Mouse (Mus musculus) heart, postnatal 4 days (tissue): ENCODE measurements around the gene Gm43552. TPM values are rescaled to one million over a fixed set of nuclear protein-coding genes. Genes with fewer than 3 reads are reported as not detected.
A peak's percentile ranks its signal among the peaks of the same experiment; 100 is the strongest.
"Not testable (repeated sequence)": the region's sequence is repeated elsewhere in the genome, so short reads cannot be mapped to it uniquely, and the experiment has no call there.

Source experiments
- DNase-seq: peaks from one replicate; pipeline ENCODE4 v3.0.0; 2021
- total RNA-seq, 2 experiments: library from RNA; stranded (reverse); gene quantifications; 2 replicates each; pipeline ENCODE4 v1.2.3; 2021

Gene Gm43552
- 1 to 10 TPM in 1 of 2 experiments, not detected in 1; 3.5 TPM for total RNA-seq

DNA sequence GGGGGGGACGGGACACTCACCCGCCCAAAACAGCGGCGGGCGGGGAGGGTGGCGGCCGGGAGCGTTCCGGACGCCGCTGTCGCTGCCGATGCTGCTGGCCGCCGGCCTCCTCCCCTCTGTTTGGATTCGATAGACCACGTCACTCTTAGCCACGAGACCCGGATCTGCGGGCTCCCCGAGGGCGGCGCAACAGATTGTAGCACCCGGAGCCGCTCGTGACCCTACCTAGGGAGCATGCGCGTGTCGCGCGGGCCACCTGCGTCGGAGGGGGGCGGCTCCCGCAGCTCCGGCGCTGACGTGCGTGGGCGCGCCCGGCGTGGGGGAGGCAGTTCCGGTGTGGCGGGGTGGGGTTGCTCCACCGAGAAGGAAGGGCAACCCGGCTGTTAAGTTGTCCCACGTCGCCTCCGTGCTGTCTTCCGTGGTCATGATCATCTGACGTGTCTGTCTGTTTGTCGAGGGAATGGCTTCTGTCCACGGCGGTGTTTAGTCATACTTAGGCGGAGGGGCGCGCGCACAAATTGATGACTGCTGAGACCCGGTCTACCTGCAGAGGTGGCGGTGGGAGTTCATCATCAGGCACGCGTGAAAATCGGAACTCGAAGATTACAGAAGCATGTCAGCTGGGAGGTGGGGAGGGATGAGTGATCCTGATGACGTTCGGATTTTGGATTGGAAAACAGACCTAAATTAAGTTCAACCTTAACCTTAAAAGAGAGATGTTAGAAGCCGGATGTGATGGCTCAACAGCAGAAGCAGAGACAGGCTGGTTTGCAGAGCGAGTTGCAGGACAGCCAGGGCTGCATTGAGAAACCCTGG, at the start of gene Gm43552:
TSS of gene Gm43552 (minus strand) at position 118 of the 816 bp plus-strand sequence.
- peak; percentile 95 for DNase-seq

DNA sequence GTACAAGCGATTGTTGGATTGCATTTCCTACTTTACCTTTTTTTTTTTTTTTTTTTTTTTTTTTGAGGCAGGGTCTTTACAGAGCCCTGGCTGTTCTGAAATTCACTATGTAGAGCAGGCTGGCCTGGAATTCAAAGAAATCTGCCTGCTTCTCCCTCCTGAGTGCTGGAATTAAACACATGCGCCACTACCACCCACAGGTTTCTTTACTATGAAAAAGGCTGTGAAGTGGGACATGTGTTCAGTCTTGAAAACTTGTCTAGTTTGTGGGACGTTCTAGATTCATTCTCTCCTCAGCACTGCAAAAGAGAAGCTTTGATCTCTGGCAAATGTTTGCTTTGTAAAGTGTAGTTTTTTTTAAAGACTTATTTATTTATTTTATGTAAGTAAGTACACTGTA, 49.3 kb upstream of the Gm43552 start:
- no peak for DNase-seq

DNA sequence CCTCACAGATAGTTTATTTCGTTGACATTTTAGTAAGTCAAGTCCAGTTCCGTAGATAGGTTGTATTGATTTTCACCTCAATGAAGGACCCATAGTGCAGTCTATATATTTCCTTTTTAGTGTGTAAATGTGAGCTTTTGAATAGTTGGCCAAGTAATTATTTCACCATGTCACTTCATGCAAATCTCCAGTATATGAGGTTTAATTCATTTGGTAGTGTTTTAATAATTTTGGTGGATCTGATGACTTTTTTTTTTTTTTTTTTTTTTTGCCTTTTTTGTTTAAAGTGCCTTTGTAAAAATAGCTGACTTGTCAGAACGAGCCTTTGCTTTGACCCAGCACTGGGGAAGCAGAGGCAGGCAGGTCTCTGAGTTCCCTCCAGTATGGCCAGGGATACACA, 47.2 kb upstream of the Gm43552 start:
- no peak for DNase-seq

DNA sequence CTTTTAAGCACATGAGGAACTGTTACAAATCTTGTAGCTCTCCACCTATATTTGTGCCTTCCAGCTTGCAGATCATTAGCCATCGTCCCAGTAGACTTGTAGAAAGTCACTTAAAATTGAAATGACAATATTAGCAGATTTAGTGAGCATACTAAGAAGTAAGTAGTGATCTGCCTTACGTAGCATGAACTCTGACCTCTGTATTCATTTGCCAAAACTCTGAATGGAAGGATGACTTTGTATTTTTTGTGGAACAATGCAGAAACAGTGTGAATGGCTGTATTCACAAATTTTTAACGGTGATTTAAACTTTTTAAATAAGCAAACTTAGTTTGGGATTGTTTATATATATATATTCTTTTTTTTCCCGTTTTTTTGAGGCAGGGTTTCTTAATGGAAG, 46.2 kb upstream of the Gm43552 start:
- DNase-seq: no peak

DNA sequence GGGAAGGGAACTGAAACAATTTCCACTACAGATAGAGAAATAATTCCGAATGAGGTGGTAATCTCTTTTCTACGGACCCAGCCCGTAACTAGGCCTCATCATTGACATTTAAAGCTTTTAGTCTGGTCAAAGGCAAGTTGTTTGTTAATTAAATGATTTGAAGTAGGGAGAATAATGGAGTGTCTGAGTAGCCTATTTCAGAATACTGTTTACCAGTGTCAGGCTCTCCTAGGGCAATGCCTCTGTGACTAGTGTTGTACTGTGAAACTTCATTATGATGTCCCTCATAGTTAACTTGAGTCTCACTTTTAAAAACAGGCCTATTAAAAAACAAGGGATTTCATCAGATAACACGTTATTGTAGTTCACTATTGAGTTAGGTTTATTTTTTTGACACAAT, 45.5 kb upstream of the Gm43552 start:
- no peak for DNase-seq

DNA sequence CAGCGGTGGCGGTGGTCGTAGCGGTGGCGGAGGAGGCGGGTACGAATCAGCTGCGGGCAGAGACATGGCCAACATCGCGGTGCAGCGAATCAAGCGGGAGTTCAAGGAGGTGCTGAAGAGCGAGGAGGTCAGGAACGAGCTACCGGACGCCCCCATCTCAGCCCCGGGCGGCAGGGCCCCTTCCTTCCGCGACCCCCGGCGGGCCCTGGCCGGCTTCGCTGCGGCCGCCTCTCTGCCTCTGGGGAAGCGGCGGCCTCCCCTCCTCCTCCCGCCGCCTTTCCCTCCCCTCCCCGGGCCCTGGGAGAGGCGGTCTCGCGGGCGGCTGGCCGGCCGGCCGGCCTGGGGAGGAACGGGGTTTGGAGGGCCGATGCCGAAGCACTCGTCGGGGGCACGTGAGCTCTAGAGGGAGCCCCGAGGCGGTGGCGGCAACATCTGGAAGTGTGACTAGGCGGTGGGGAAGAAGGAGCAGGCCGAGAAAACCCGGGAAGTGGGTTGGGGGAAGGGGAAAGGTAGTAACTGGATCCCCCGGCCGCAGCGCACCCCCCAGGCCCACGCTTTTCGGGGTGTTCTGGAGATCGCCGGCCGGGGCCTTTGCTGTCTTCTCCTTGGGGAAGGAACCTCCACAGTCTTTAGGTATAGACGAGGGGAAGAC, 44.9 kb upstream of the Gm43552 start:
- peak; percentile 65 for DNase-seq

DNA sequence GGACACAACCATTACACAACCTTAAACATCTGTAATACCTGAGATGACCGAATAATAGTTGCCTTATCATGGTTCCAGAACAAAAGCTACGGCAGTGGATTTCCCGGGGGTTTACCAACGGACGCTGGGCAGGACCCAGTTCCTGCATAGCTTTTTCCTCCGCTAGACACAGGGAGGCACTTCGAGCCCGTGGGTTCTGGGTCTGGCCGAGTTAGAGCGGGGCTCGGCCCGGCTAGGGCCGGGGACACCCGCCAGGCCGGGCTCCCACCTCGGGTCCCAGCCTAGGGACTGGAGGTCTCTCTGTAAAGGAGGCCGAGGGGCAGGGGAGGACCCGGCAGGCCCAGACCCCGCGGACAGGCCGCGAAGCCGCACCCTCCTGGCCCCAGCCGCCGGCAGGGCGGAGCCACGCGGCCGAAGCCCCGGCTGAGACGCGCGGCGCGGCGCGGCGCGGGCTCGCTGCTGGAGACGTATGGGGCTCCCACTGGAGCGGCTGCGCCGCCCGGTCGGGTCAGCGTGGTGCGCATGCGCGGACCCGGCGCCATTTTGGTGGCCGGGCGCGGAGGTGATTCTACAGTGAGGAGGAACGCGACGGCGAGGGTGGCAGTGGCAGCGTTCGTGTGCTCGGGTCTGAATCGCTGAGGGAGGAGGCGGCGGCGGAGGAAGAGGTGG, 44.3 kb upstream of the Gm43552 start, which contains the start of the genes Smim14 and Ube2k:
TSS of gene Smim14 (minus strand) at position 434 of the 669 bp plus-strand sequence.
TSS of gene Ube2k (plus strand) at position 483 of the 669 bp plus-strand sequence.
- DNase-seq: peak; percentile 96

DNA sequence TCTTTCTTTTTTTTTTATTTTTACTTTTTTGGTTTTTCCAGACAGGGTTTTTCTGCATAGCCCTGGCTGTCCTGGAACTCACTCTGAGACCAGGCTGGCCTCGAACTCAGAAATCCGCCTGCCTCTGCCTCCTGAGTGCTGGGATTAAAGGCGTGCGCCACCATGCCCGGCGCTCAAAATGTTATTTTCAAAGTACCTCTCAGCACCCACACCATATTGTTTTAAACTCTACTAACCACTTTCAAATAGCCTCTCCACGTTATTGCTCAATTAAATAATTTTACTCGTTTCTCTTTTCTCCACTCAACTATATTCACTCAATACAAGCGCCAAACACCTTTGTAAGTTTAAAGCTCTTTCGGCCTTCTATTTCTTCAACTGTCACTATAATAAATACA, 43.4 kb upstream of the Gm43552 start:
- not testable (repeated sequence) for DNase-seq

DNA sequence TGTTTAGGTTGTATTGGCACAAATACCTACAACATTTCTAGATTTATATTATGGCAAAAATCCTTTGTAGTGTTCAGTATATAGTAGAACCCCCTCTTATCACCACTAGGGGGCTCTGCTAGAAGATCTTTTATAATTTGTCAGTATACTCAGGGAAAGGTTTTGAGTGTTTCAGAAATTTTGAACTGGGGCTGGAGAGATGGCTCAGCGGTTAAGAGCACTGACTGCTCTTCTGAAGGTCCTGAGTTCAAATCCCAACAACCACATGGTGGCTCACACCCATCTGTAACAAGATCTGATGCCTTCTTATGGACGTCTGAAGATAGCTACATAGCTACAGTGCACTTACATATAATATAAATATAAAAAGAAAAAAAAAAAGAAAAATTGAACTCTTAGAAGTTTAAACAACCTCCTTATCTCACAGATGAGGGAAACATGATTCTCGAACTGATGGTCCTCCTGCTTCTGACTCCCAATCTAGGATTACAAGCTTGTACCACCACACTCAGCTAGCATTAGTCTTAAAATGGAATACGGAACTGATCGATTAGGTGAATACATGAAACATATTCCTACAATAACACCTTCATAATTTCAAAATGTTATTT, 42.9 kb upstream of the Gm43552 start:
- DNase-seq: no peak

DNA sequence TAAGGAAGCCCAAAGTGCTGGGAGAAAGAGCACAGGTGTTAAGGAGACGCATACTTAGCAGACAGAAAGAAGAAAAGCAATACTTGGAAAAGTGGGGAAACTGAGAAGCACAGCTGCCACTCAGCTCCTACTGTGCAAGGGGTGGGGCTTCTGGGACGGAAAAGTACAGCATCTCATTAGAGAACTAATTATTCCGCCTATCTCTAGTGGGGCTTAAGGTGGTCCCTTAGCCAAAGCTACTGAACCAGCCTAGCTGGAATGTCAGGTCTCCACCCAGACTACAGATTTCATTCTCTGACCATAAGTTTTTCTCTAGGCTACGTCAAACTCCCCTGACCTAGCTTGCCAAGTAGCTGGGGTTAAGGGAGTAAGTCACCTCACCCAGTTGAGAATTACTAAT, 41.9 kb upstream of the Gm43552 start:
- DNase-seq: no peak

DNA sequence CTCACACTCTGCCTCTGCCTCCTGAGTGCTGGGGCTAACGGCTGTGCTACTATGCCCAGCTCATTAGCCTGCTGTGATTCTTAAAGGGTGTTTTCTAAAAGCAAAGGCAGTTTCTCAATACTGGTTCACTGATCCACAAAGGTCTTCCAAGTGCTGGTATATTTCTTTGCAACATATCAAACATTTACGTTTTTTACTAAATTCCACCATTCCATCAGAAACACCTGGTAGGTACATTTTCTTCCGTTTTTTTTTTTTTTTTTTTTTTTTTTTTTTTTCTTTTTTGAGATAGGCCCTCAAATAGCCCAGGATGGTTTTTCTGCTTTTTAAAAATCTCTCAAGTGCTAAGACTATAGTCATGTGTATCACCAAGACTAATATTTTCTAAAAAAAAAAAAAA, 38.6 kb upstream of the Gm43552 start:
- no peak for DNase-seq

DNA sequence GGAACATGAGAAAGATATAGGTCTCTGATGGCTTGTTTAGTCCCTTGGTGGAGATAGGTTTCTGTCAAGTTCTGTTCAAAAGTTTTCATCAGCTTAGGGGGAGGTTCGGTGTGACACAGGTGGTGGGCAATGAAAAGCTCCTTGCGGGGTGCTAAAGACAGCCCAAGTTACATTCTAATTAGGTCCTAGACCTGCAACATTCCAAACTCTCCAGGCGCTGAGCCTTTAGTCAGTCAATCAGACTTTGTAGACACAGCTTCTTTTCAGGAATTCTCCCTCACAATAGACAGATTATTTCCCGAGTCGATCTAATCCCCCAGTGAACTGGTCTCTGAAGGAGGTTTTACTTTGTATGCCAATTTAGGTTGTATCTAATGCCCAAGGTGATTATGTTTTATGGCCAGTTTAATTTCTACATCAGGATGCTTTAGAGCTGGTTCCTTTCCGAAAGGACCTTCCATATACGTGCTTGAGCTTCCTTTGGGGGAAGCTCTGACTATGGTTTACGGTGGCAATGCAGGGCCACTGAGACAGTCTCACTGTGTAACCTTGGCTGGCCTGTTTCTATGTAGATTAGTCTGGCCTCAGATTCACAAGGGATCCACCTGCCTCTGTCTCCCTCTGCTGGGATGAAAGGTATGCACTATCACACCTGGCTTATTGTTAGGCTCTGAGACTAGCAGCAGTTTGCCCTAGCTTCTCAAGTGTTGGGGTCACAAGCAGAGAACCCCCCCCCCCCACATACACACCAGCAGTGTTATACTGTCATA, 33.2 kb upstream of the Gm43552 start:
- peak; percentile 25 for DNase-seq

DNA sequence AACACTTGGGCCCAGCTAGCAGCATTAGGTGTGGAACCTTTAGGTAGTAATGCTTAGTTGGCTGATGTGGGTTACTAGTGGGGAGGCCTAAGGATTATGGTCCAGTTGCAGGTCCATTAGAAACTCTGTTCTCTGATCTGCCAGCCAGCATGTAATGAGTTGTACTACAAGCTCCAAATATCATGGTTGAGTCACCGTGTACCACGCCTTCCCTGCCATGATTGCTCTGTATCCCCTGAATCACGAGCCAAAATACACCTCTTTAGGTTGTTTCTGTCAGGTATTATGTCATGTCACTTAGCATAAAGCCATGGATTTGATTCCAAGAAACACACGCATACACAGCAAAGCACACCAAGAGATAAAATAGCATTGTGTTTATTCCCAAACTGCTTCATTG, 32.2 kb upstream of the Gm43552 start:
- no peak for DNase-seq

DNA sequence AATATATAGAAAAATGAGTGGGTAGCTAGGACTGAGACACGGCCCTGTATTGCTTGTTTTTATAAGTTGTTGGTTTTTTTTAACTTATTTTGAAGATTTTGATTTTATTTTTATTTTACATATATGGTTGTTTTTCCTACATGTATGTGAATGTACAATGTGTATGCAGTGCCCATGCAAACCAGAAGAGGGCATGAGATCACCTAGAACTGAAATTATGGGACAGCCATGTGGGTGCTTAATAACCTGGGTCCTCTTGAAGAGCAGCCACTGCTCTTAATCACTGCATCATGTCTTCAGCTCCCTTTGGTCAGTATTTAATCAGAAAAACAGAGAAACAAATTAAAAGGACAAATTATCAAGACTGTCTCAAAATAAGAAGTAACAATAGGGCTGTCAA, 29.2 kb upstream of the Gm43552 start:
- no peak for DNase-seq

DNA sequence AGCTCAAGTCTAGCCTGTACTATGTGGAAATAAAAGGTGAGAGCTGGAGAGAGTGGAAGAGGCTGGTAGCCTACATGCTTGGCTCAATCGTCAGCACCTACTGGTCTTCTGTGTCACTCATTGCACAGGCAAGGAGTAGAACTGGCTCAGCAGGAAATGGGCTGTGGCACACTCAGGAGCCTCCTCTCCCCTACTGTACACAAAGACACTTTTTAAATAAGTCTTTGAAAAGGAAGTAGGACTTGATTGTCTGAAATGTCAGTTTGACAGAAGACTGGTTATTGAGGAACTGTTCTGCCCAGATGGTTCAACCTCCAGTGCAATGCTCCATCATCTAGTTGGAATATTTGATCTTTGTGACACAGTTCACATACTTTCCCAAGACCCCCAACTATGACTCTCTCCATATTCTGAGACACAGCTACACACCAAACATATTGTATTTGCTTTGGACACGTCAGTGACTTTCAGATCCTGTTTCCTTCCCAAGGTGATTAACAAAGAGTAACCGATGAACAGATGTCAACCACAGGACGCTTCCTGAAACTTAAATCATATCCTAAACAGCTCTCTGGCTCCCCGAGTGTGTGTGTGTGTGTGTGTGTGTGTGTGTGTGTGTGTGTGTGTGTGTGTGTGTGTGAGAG, 22.1 kb upstream of the Gm43552 start:
- no peak for DNase-seq

DNA sequence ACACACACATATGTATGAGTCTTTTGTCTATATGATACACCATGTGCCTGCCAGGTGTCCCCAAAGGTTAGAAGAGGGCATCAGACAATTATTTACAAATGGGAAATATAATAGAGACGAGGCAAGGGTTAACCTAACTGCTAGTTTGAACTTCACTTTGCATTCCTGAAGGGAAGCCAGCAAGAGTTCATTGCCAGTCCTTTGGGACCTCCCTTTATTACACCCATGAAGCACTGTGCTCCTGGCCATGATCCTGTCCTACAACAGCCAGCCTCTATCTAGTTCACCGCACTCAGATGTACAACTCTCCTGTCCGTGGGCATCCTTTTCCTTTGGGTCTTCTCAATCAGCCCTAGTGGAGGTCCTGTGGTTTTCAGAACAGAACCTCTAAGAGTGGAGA, 20.9 kb upstream of the Gm43552 start:
- no peak for DNase-seq

DNA sequence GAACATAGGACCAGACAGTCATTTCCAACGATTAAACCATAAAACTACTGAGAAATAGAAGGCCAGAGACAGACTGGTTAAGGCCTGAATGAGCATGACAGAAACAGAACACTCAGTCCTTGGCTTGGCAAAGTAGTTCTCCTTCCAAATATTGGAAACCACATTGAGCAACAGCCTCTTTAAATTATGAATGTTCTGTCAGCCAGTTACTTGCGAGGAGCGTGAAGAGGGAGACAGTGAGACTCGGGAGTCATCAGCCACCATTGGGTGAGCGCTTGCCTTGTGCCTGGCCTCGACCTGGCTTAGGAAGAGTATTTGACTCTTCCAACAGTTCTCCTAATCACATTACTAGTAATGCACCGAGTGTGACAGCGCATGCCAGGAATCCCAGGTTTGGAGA, 15.8 kb upstream of the Gm43552 start:
- DNase-seq: no peak

DNA sequence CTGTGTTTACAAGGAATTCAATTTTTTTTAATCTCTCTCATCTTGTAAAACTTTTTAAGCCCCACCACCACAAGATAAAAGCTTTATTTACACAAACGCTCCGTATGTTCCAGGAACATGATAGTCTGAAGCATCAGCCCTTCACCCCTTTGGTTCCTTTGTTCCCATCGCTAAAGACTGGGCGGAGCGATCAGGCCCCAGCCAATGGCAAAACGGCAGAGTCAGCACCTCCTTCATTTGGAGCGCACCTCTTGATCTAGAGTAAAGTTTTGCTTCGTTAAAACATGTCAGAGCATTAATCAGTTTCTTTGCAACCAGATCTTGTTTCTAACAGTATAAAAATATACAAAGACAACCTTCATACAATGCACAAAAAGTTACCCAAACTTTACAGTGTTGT, 13.2 kb upstream of the Gm43552 start:
- peak; percentile 35 for DNase-seq

DNA sequence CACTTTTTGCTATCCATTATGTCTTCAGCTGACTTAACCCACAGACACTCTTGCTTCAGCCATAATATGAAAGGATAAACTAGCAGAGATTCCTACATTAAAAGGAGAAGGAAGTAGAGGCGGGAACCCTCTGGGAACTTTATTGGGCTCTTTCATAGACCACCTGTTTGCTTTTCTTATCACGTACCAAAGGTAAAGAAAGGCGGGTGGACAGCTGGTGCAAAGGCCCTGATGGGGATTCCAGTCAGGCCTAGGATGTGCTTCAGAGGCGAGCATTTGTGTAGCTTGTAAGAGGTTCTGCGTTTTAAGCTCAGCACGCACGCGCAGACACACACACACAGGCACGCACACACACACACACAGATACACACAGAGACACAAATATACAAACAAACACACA, 8.8 kb upstream of the Gm43552 start:
- DNase-seq: no peak

DNA sequence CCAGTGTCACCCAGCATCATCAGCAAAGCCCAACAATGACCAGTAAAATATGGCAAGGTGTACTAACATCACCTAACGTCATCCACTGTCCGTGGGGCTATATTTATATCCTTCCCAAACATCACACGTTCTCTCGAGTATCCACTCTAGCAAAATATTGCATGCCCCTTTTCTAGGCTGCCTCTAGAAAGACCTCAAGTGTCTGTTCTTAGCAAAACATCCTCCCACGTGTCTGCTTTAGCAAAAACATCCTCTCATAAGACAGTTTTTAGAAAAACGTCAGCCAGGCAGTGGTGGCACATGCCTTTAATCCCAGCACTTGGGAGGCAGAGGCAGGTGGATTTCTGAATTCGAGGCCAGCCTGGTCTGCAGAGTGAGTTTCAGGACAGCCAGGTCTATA, 7.6 kb upstream of the Gm43552 start:
- no peak for DNase-seq
